Mouse (Mus musculus) E14TG2a.4 (cell line): ENCODE results near the gene Bace2.

ENCODE experiments used
- CTCF ChIP-seq: conservative IDR thresholded peaks from 2 replicates; pipeline ENCODE4 v1.5.1; 2014; ENCODE audit warnings: low read length
- POU5F1 ChIP-seq: IDR thresholded peaks from 2 replicates; pipeline ENCODE4 v1.6.1; 2014; ENCODE audit warnings: low read length, borderline replicate concordance

DNA sequence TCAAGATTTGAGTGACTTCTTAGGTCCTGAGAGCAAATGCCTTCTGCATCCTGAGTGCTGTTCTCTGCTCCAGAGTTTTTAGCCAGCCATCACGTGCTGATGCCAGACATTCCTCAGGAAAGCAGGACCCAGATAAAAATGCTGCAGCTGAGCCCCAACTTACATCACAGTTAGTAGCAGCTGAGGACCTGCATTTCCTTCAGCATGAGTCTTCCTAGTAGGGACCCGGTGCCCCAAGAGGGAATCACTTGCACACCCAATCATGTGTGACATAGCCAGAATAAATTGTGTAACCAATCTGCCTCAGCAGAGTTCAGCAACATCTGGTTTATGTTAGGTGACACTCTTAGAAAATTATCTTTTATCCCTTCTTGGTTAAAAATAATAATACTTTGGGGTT is 34.7 kb downstream of the Bace2 start:
- TF ChIP-seq CTCF (no peak), POU5F1 (no peak)
